Mouse (Mus musculus) limb, embryonic 11.5 days (tissue): Measurements from ENCODE around the gene Rbck1. TPM values are rescaled to one million over a fixed set of nuclear protein-coding genes. Genes with fewer than 3 reads are reported as not detected.

ENCODE experiments used
- ATAC-seq: fragments of 200-750 bp; cut with Nextera tagmentation; 2 replicates; pipeline ENCODE4 v1.8.0; 2017; ENCODE audit warnings: low read depth; ENCODE audit not compliant: insufficient number of reproducible peaks, low FRiP score, low TSS enrichment
- DNase-seq: peaks from one replicate; pipeline ENCODE4 v3.0.0-alpha.2; 2015; ENCODE audit warnings: low spot score
- H3K27ac ChIP-seq: fragments of 300-500 bp; sonication (generic); replicated peaks from 2 replicates; pipeline ENCODE4 v1.5.1; 2014; ENCODE audit warnings: low read depth, mild to moderate bottlenecking, low read length
- H3K27me3 ChIP-seq: fragments of 300-500 bp; sonication (generic); 2 replicates; pipeline ENCODE4 v1.6.1; 2014; ENCODE audit warnings: mild to moderate bottlenecking, low read length, mixed read lengths; ENCODE audit not compliant: control insufficient read depth, insufficient read depth
- H3K36me3 ChIP-seq: fragments of 300-500 bp; sonication (generic); 2 replicates; pipeline ENCODE4 v1.6.1; 2014; ENCODE audit warnings: mild to moderate bottlenecking, low read length, moderate library complexity, mixed read lengths; ENCODE audit not compliant: control insufficient read depth, insufficient read depth
- H3K4me1 ChIP-seq: fragments of 300-500 bp; sonication (generic); 2 replicates; pipeline ENCODE4 v1.6.1; 2014; ENCODE audit warnings: low read length, mixed read lengths; ENCODE audit not compliant: control insufficient read depth, insufficient read depth
- H3K4me2 ChIP-seq: fragments of 300-500 bp; sonication (generic); 2 replicates; pipeline ENCODE4 v1.6.1; 2014; ENCODE audit warnings: low read depth, mild to moderate bottlenecking, moderate library complexity; ENCODE audit not compliant: severe bottlenecking
- H3K4me3 ChIP-seq: fragments of 300-500 bp; sonication (generic); 2 replicates; pipeline ENCODE4 v1.5.1; 2014; ENCODE audit warnings: low read depth, low read length
- H3K9ac ChIP-seq: fragments of 300-500 bp; sonication (generic); 2 replicates; pipeline ENCODE4 v1.6.1; 2014; ENCODE audit warnings: mild to moderate bottlenecking, low read length
- H3K9me3 ChIP-seq: fragments of 300-500 bp; sonication (generic); 2 replicates; pipeline ENCODE4 v1.6.1; 2016; ENCODE audit warnings: low read length; ENCODE audit not compliant: control insufficient read depth
- WGBS: fragments of 180-500 bp; shearing (Covaris S2); extraction: QIAGEN DNeasy Blood & Tissue Kit; methylation state at CpG from one replicate; pipeline ENCODE4 v1.1.7; 2014; 5-methylcytosine and 5-hydroxymethylcytosine counted together
- polyA plus RNA-seq: library from polyadenylated mRNA; unstranded; fragments of >200 nt; fragmentation: Nextera tagmentation; extraction: Ambion mirVana; gene quantifications from 2 replicates; pipeline ENCODE4 v1.2.1, GENCODE M21; 2014

Gene Rbck1
- polyA plus RNA-seq, 1 experiment from 2014 or later, result 66.6 TPM

GRCm38 (mm10) chr2:152287560-152287959, 44.9 kb downstream of the Rbck1 start:
- DNase-seq, result no peak
- no peaks in the 10 kb centered on the region for H3K4me1 ChIP-seq
- H3K4me3 ChIP-seq, result no peak overlapping the region
- no peaks in the 10 kb centered on the region for H3K27me3 ChIP-seq
- H3K9ac ChIP-seq, result no peak overlapping the region
- no peak for ATAC-seq
- no peak overlapping the region for H3K4me2 ChIP-seq
- H3K27ac ChIP-seq, result no peak overlapping the region
- WGBS, result 92% methylated on average over 5 of the region's 5 CpGs
- H3K36me3 ChIP-seq, result peaks cover 2% of the 10 kb centered on the region; the same call in 1 of the 2 replicates
- no peaks in the 10 kb centered on the region for H3K9me3 ChIP-seq

- Histone ChIP-seq H3K4me2 (no peak overlapping the region), H3K4me1 (no peaks in the 10 kb centered on the region), H3K36me3 (peaks cover 4% of the 10 kb centered on the region; the same call in 1 of the 2 replicates), H3K4me3 (no peak overlapping the region), H3K9me3 (no peaks in the 10 kb centered on the region), H3K9ac (no peak overlapping the region), H3K27ac (no peak overlapping the region), H3K27me3 (no peaks in the 10 kb centered on the region)
- no peak for DNase-seq
- no peak for ATAC-seq
- WGBS, result 77% methylated on average over 3 of the region's 3 CpGs
Observed at GRCm38 (mm10) chr2:152281407-152281806, 51.0 kb downstream of the Rbck1 start.

- no peaks in the 10 kb centered on the region for H3K9me3 ChIP-seq
- H3K27ac ChIP-seq, result no peak overlapping the region
- no peak overlapping the region for H3K4me2 ChIP-seq
- H3K36me3 ChIP-seq, result peaks cover 20% of the 10 kb centered on the region
- H3K4me3 ChIP-seq, result no peak overlapping the region
- DNase-seq, result no peak
- no peaks in the 10 kb centered on the region for H3K27me3 ChIP-seq
- H3K4me1 ChIP-seq, result no peaks in the 10 kb centered on the region
- WGBS, result 87% methylated on average over 2 of the region's 2 CpGs
- ATAC-seq, result no peak
- H3K9ac ChIP-seq, result no peak overlapping the region
Observed at GRCm38 (mm10) chr2:152273639-152274038, 58.8 kb downstream of the Rbck1 start.

Other genes starting within 250 kb of the Rbck1 start
- 8.2 and 8.9 TPM in 2 replicates for gene Srxn1, start 227.1 kb downstream of the Rbck1 start, polyA plus RNA-seq
- 20.2 and 25.2 TPM in 2 replicates for gene Tcf15, start 189.1 kb downstream of the Rbck1 start, polyA plus RNA-seq
- gene Csnk2a1, start 105.8 kb downstream of the Rbck1 start, polyA plus RNA-seq, result 65.9 and 86.5 TPM in 2 replicates
- gene Tbc1d20, start 38.8 kb downstream of the Rbck1 start, polyA plus RNA-seq, result 30.5 and 35.4 TPM in 2 replicates
- gene Trib3, start 11.4 kb upstream of the Rbck1 start, polyA plus RNA-seq, result 1.4 and 1.8 TPM in 2 replicates
- 1.8 and 2.2 TPM in 2 replicates for gene Nrsn2, start 44.0 kb upstream of the Rbck1 start, polyA plus RNA-seq
- 21.1 and 21.8 TPM in 2 replicates for gene Sox12, start 65.4 kb upstream of the Rbck1 start, polyA plus RNA-seq
- 69.4 and 75.8 TPM in 2 replicates for gene Zcchc3, start 82.4 kb upstream of the Rbck1 start, polyA plus RNA-seq
- 0.15 and 0.54 TPM in 2 replicates for gene 6820408C15Rik, start 82.9 kb upstream of the Rbck1 start, polyA plus RNA-seq
- gene Defb23, start 132.0 kb upstream of the Rbck1 start, polyA plus RNA-seq, result not detected in 2 replicates
- gene Defb20, start 144.4 kb upstream of the Rbck1 start, polyA plus RNA-seq, result not detected in 2 replicates
- gene Defb22, start 157.5 kb upstream of the Rbck1 start, polyA plus RNA-seq, result not detected in 2 replicates
- gene Defb26, start 179.0 kb upstream of the Rbck1 start, polyA plus RNA-seq, result not detected in 2 replicates
- gene Defb28, start 185.6 kb upstream of the Rbck1 start, polyA plus RNA-seq, result not detected in 2 replicates
- gene Defb29, start 207.4 kb upstream of the Rbck1 start, polyA plus RNA-seq, result not detected in 2 replicates
- not detected in 2 replicates for gene Gm17416, start 236.7 kb upstream of the Rbck1 start, polyA plus RNA-seq
- gene Defb21, start 240.1 kb upstream of the Rbck1 start, polyA plus RNA-seq, result not detected in 2 replicates
- gene Defb19, start 247.7 kb upstream of the Rbck1 start, polyA plus RNA-seq, result not detected in 2 replicates